Comparison of ENCODE assay signal across 12 mouse cellular contexts in genomic region chr12:3809520-3810180, GRCm38 (mm10). TPM values are rescaled to one million over a fixed set of nuclear protein-coding genes. Genes with fewer than 3 reads are reported as not detected.
DNase-seq lines count a peak whose midpoint lies in the region; ATAC-seq and TF ChIP-seq lines count a peak whose summit lies in the region.
"Had no signal": no experiment of that assay in that cellular context is flagged by ENCODE, and none has a peak within 500 bp of the region (broad histone marks: within the 10 kb centered on the region; RNA-seq: fewer than 3 reads in every experiment).

No protein-coding gene starts in this region.

- no peak overlapping the region for H3K4me3 ChIP-seq in kidney, embryonic 16.5 days (ENCODE audit: low read length)
- no peak overlapping the region for H3K4me3 ChIP-seq in midbrain, postnatal 0 days (ENCODE audit: low read depth, low read length)
- H3K4me3 ChIP-seq in midbrain, embryonic 11.5 days (ENCODE audit: low read depth, low read length) = no peak overlapping the region
- no peak overlapping the region for H3K4me3 ChIP-seq in stomach, postnatal 0 days (ENCODE audit: low read depth, low read length)

- H3K36me3 ChIP-seq in kidney, embryonic 16.5 days (ENCODE audit: insufficient read depth, low read length) = no peaks in the 10 kb centered on the region
- no peaks in the 10 kb centered on the region for H3K36me3 ChIP-seq in midbrain, postnatal 0 days (ENCODE audit: insufficient read depth, low read length)
- no peaks in the 10 kb centered on the region for H3K36me3 ChIP-seq in midbrain, embryonic 11.5 days (ENCODE audit: control insufficient read depth, insufficient read depth, low read length)
- H3K36me3 ChIP-seq in stomach, postnatal 0 days (ENCODE audit: control insufficient read depth, insufficient read depth, low read length) = no peaks in the 10 kb centered on the region
- H3K36me3 ChIP-seq: liver, embryonic 15.5 days had no signal

- DNase-seq in heart, adult 11 months = peak; percentile 93
- DNase-seq in heart, adult 18-20 months = no peak
- DNase-seq in kidney, adult 9 months = no peak
- no peak for DNase-seq in midbrain, postnatal 0 days (ENCODE audit: low spot score)
- no peak for DNase-seq in midbrain, embryonic 11.5 days (ENCODE audit: low spot score, missing footprints)
- DNase-seq in stomach, postnatal 0 days (ENCODE audit: low spot score) = peak; percentile 31
- DNase-seq in thymus, postnatal 36 days = no peak
- DNase-seq: kidney, postnatal 10 days had no signal

- H3K9me3 ChIP-seq in kidney, embryonic 16.5 days (ENCODE audit: low read length) = no peaks in the 10 kb centered on the region
- no peaks in the 10 kb centered on the region for H3K9me3 ChIP-seq in midbrain, postnatal 0 days (ENCODE audit: low read length)
- no peaks in the 10 kb centered on the region for H3K9me3 ChIP-seq in midbrain, embryonic 11.5 days (ENCODE audit: control insufficient read depth, low read length)
- no peaks in the 10 kb centered on the region for H3K9me3 ChIP-seq in stomach, postnatal 0 days (ENCODE audit: control insufficient read depth, low read length)
- H3K9me3 ChIP-seq: liver, embryonic 15.5 days had no signal

- no peak for ATAC-seq in kidney, embryonic 16.5 days (ENCODE audit: low FRiP score, low TSS enrichment)
- no peak for ATAC-seq in midbrain, postnatal 0 days (ENCODE audit: low FRiP score)
- no peak for ATAC-seq in midbrain, embryonic 11.5 days (ENCODE audit: low FRiP score)
- no peak for ATAC-seq in stomach, postnatal 0 days (ENCODE audit: low FRiP score, low TSS enrichment)
- ATAC-seq: activated CD4-positive, CD25-positive, alpha-beta regulatory T cell, adult 4 months; forebrain, embryonic 14.5 days had no signal

- 58% methylated on average over 7 of the region's 7 CpGs for WGBS in kidney, embryonic 16.5 days
- WGBS in midbrain, postnatal 0 days = 77% methylated on average over 7 of the region's 7 CpGs
- WGBS in midbrain, embryonic 11.5 days = 80% methylated on average over 7 of the region's 7 CpGs
- 47% methylated on average over 7 of the region's 7 CpGs for WGBS in stomach, postnatal 0 days

- H3K27me3 ChIP-seq in kidney, embryonic 16.5 days (ENCODE audit: insufficient read depth, low read length) = no peaks in the 10 kb centered on the region
- no peaks in the 10 kb centered on the region for H3K27me3 ChIP-seq in midbrain, postnatal 0 days (ENCODE audit: insufficient read depth, low read length)
- no peaks in the 10 kb centered on the region for H3K27me3 ChIP-seq in midbrain, embryonic 11.5 days (ENCODE audit: control insufficient read depth, insufficient read depth, low read length)
- H3K27me3 ChIP-seq in stomach, postnatal 0 days (ENCODE audit: control insufficient read depth, insufficient read depth, low read length) = no peaks in the 10 kb centered on the region

- peaks cover 54% of the 10 kb centered on the region for H3K4me1 ChIP-seq in kidney, embryonic 16.5 days (ENCODE audit: insufficient read depth, low read length)
- H3K4me1 ChIP-seq in midbrain, postnatal 0 days (ENCODE audit: insufficient read depth, low read length) = peaks cover 32% of the 10 kb centered on the region
- H3K4me1 ChIP-seq in midbrain, embryonic 11.5 days (ENCODE audit: control insufficient read depth, insufficient read depth, low read length) = peaks cover 17% of the 10 kb centered on the region
- peaks cover 28% of the 10 kb centered on the region for H3K4me1 ChIP-seq in stomach, postnatal 0 days (replicated peaks; ENCODE audit: control insufficient read depth, insufficient read depth)

- H3K27ac ChIP-seq in kidney, embryonic 16.5 days (ENCODE audit: low read length) = peak overlapping the region; percentile 54
- H3K27ac ChIP-seq in midbrain, postnatal 0 days (ENCODE audit: low read depth, low read length) = peak overlapping the region; percentile 18; the same call in 1 of the 2 replicates
- no peak overlapping the region for H3K27ac ChIP-seq in midbrain, embryonic 11.5 days (ENCODE audit: low read depth, low read length)
- H3K27ac ChIP-seq in stomach, postnatal 0 days (replicated peaks) = peak overlapping the region; percentile 30; the same call in 1 of the 2 replicates

- no peak for TF ChIP-seq EP300 in stomach, postnatal 0 days (optimal IDR thresholded peaks at IDR 0.05)

- H3K4me2 ChIP-seq in kidney, embryonic 16.5 days (replicated peaks; ENCODE audit: low read depth, low read length) = peak overlapping the region; percentile 41
- peak overlapping the region; percentile 18; the same call in 1 of the 2 replicates for H3K4me2 ChIP-seq in midbrain, postnatal 0 days (ENCODE audit: low read depth, low read length, poor library complexity, severe bottlenecking)
- no peak overlapping the region for H3K4me2 ChIP-seq in midbrain, embryonic 11.5 days
- peak overlapping the region; percentile 5; the same call in 1 of the 2 replicates for H3K4me2 ChIP-seq in stomach, postnatal 0 days (replicated peaks; ENCODE audit: low read depth)

- TF ChIP-seq CTCF in midbrain, postnatal 0 days (IDR thresholded peaks at IDR 0.05) = no peak
- TF ChIP-seq CTCF in stomach, postnatal 0 days (IDR thresholded peaks at IDR 0.05; ENCODE audit: low read depth) = 0 out of 2 replicates have a peak, but pooled peaks have one; percentile 8

- H3K9ac ChIP-seq in kidney, embryonic 16.5 days (replicated peaks; ENCODE audit: low read length) = peak overlapping the region; percentile 38; the same call in 1 of the 2 replicates
- no peak overlapping the region for H3K9ac ChIP-seq in midbrain, postnatal 0 days (replicated peaks; ENCODE audit: low read length, poor library complexity, severe bottlenecking)
- H3K9ac ChIP-seq in midbrain, embryonic 11.5 days (ENCODE audit: low read length) = no peak overlapping the region
- 0 out of 2 replicates have a peak overlapping the region, but pooled peaks have one; percentile 35 for H3K9ac ChIP-seq in stomach, postnatal 0 days (ENCODE audit: low read length)
- H3K9ac ChIP-seq: liver, embryonic 15.5 days had no signal

RNA-seq across cellular contexts. Expression of gene Dnmt3a, which starts 3.8 kb away (rescaled TPM):
- total RNA-seq in heart, adult 18-20 months (2021) = 10 to 100 TPM; 38.8 to 42.4 TPM
- 82.9 and 88.1 TPM in 2 replicates for polyA plus RNA-seq in kidney, embryonic 16.5 days (2015; fragmentation: Nextera tagmentation; extraction: Ambion mirVana)
- 88.5 and 101 TPM in 2 replicates for total RNA-seq in midbrain, postnatal 0 days (2014; rRNA removed)
- polyA plus RNA-seq in midbrain, postnatal 0 days (2015; fragmentation: Nextera tagmentation; extraction: Ambion mirVana) = 106 and 130 TPM in 2 replicates
- 49.6 and 56.5 TPM in 2 replicates for polyA plus RNA-seq in midbrain, embryonic 11.5 days (2014; fragmentation: Nextera tagmentation; extraction: Ambion mirVana)
- polyA plus RNA-seq in stomach, postnatal 0 days (2015; fragmentation: Nextera tagmentation; extraction: Ambion mirVana) = 29.7 and 44.0 TPM in 2 replicates

Comparison
In these comparisons a context has a peak if more than half of its experiments do, and no peak if none do; other contexts are left out.
1. DNase-seq: peak in heart, adult 11 months (single experiment) and stomach, postnatal 0 days (single experiment); none in heart, adult 18-20 months (0 of 2), kidney, adult 9 months (single experiment), midbrain, postnatal 0 days (single experiment), midbrain, embryonic 11.5 days (single experiment) and thymus, postnatal 36 days (0 of 2).
2. H3K9ac ChIP-seq: peak in kidney, embryonic 16.5 days (single experiment) and stomach, postnatal 0 days (single experiment); none in midbrain, postnatal 0 days (single experiment) and midbrain, embryonic 11.5 days (single experiment).